Mouse (Mus musculus) spleen, adult 2 months (tissue): ENCODE results near the gene Dnajb12. TPM values are rescaled to one million over a fixed set of nuclear protein-coding genes. Genes with fewer than 3 reads are reported as not detected.

Source experiments
- DNase-seq, 2 experiments: peaks; one replicate each; pipeline versions ENCODE4 v3.0.0 to v3.0.0-alpha.2; 2012 to 2021; ENCODE audit warnings: low spot score in 2 of 2, low read depth in 1 of 2
- H3K27ac ChIP-seq: fragments of 200-500 bp; 2 replicates; pipeline ENCODE4 v1.5.1; 2012; ENCODE audit warnings: low read length, inconsistent platforms; ENCODE audit not compliant: insufficient read depth
- H3K27me3 ChIP-seq: fragments of 200-500 bp; 2 replicates; pipeline ENCODE4 v1.6.1; 2012; ENCODE audit warnings: mild to moderate bottlenecking, moderate library complexity, low read length, inconsistent platforms; ENCODE audit not compliant: control insufficient read depth, insufficient read depth
- H3K36me3 ChIP-seq: fragments of 200-500 bp; 2 replicates; pipeline ENCODE4 v1.6.1; 2012; ENCODE audit warnings: mild to moderate bottlenecking, low read length, inconsistent platforms; ENCODE audit not compliant: control insufficient read depth, insufficient read depth
- H3K4me1 ChIP-seq: fragments of 200-500 bp; 2 replicates; pipeline ENCODE4 v1.6.1; 2011; ENCODE audit warnings: inconsistent platforms; ENCODE audit not compliant: control insufficient read depth, insufficient read depth, insufficient read length
- H3K4me3 ChIP-seq: fragments of 200-500 bp; 2 replicates; pipeline ENCODE4 v1.5.1; 2011; ENCODE audit warnings: mild to moderate bottlenecking, inconsistent platforms; ENCODE audit not compliant: insufficient read depth, insufficient read length; ENCODE audit errors: extremely low read depth
- CTCF ChIP-seq: fragments of 200-500 bp; IDR thresholded peaks from 2 replicates; pipeline ENCODE4 v1.5.1; 2011; ENCODE audit warnings: mild to moderate bottlenecking, inconsistent platforms; ENCODE audit not compliant: insufficient read depth, insufficient read length, insufficient replicate concordance; ENCODE audit errors: extremely low read depth
- POLR2A ChIP-seq: fragments of 200-500 bp; IDR thresholded peaks from 2 replicates; pipeline ENCODE4 v1.6.1; 2011; ENCODE audit warnings: low read depth, low read length, inconsistent platforms
- WGBS: fragments of 180-500 bp; shearing (Covaris S2); methylation state at CpG from one replicate; pipeline ENCODE4 v1.1.7; 2018; 5-methylcytosine and 5-hydroxymethylcytosine counted together
- polyA plus RNA-seq: library from polyadenylated mRNA; depleted of rRNA; stranded (reverse); fragments of >200 nt; gene quantifications from 2 replicates; pipeline ENCODE4 v1.2.3, GENCODE M21; 2012

The Dnajb12 gene
- polyA plus RNA-seq, 1 experiment: 29.9 TPM

DNA sequence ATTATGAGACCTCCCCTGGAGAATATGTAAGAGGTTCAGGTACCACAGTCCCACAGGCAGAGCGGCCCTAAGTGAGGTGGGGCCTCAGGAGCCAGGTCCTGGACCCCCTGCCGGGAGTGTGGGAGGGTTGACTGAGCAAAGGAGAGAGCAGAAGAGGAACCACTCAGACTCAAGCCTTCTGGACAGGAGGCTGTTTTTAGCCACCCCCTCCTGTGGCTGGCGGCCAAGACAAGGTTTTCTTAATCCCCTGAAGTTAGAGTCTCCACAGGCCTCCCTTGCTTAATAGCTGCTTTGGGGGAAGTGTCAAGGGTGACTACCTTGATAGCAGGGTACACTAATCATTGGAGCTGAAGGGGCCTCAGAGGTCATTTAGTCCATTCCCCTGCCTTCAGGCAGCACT, 44.9 kb downstream of the Dnajb12 start:
- no peaks in the 10 kb centered on the region for H3K27me3 ChIP-seq
- DNase-seq: no peak
- no peaks in the 10 kb centered on the region for H3K36me3 ChIP-seq
- no peak overlapping the region for H3K4me3 ChIP-seq
- no peak overlapping the region for H3K27ac ChIP-seq
- no peak for TF ChIP-seq POLR2A
- no peak for TF ChIP-seq CTCF
- peaks cover 16% of the 10 kb centered on the region; the same call in 1 of the 2 replicates for H3K4me1 ChIP-seq
- WGBS: 41% methylated on average over 3 of the region's 3 CpGs

- H3K36me3 ChIP-seq: no peaks in the 10 kb centered on the region
- no peak overlapping the region for H3K27ac ChIP-seq
- TF ChIP-seq POLR2A (no peak), CTCF (no peak)
- H3K4me1 ChIP-seq: peaks cover 7% of the 10 kb centered on the region; the same call in 1 of the 2 replicates
- no peak overlapping the region for H3K4me3 ChIP-seq
- no peaks in the 10 kb centered on the region for H3K27me3 ChIP-seq
- WGBS: 90% methylated on average over 7 of the region's 7 CpGs
- no peak for DNase-seq
Measured at GRCm38 (mm10) chr10:59929205-59929604, 49.8 kb downstream of the Dnajb12 start.

- DNase-seq: no peak
- TF ChIP-seq CTCF: no peak
- no peak for TF ChIP-seq POLR2A
- no peaks in the 10 kb centered on the region for H3K36me3 ChIP-seq
- 88% methylated on average over 10 of the region's 10 CpGs for WGBS
- H3K4me1 ChIP-seq: peaks cover 10% of the 10 kb centered on the region; the same call in 1 of the 2 replicates
- no peak overlapping the region for H3K4me3 ChIP-seq
- no peaks in the 10 kb centered on the region for H3K27me3 ChIP-seq
- H3K27ac ChIP-seq: no peak overlapping the region
Measured at GRCm38 (mm10) chr10:59930996-59931395, 51.6 kb downstream of the Dnajb12 start.

DNA sequence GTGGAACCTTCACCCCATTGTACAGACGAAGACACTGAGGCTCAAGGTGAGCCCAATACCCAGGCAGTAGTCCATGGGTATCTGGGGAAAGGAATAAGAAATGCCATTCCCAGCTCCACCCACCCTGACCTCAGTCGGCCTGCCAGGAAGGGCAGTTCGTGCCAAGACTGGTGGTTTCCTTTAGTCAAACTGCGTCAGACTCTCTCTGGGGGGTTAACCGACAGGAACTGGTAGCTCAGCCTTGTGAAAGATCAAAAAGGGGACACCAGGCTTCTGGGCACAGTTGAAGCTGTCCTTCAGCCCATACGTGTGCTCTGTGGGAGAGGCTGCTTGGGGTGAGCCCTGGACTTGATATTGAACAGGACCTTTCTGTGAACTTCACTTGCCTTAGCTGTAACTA, 53.2 kb downstream of the Dnajb12 start:
- Histone ChIP-seq H3K4me3 (no peak overlapping the region), H3K4me1 (peaks cover 10% of the 10 kb centered on the region; the same call in 1 of the 2 replicates), H3K27me3 (no peaks in the 10 kb centered on the region), H3K36me3 (no peaks in the 10 kb centered on the region), H3K27ac (no peak overlapping the region)
- WGBS: 18% methylated on average over 6 of the region's 6 CpGs
- DNase-seq: no peak
- TF ChIP-seq POLR2A (no peak), CTCF (no peak)

DNA sequence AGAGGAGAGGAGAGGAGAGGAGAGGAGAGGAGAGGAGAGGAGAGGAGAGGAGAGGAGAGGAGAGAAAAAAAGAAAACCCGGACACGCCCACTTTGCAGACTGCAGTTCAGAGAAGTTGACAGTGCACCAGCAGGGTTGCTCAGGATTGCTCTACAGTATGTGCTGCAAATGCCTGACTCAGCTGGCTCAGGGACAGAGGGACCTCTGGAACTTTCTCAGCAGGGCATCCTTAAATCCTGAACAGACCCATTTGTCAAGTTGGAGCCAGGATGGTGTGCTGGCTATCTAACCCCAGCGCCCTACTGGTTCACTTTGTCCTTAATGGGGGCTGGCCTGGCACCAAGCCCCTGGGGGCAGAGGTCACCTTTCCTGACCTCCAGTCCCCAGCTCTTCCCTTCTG, 54.7 kb downstream of the Dnajb12 start:
- no peak for TF ChIP-seq CTCF
- no peak for TF ChIP-seq POLR2A
- WGBS: 61% methylated on average over 3 of the region's 3 CpGs

GRCm38 (mm10) chr10:59936058-59936856, 56.9 kb downstream of the Dnajb12 start:
- Histone ChIP-seq H3K4me3 (no peak overlapping the region), H3K27me3 (no peaks in the 10 kb centered on the region), H3K36me3 (no peaks in the 10 kb centered on the region), H3K4me1 (peaks cover 16% of the 10 kb centered on the region; the same call in 1 of the 2 replicates), H3K27ac (no peak overlapping the region)
- 31% methylated on average over 8 of the region's 8 CpGs for WGBS
- TF ChIP-seq POLR2A: no peak
- TF ChIP-seq CTCF: no peak
- DNase-seq: no peak

More for the DNA sequence above, 54.7 kb downstream of the Dnajb12 start:
- no peaks in the 10 kb centered on the region for H3K36me3 ChIP-seq
- no peak overlapping the region for H3K27ac ChIP-seq
- DNase-seq: no peak
- no peak overlapping the region for H3K4me3 ChIP-seq
- H3K4me1 ChIP-seq: peaks cover 13% of the 10 kb centered on the region; the same call in 1 of the 2 replicates
- no peaks in the 10 kb centered on the region for H3K27me3 ChIP-seq

- TF ChIP-seq CTCF (no peak), POLR2A (no peak)
- H3K4me1 ChIP-seq: peaks cover 14% of the 10 kb centered on the region
- 82% methylated on average over 5 of the region's 5 CpGs for whole genome bisulfite sequencing
- no peaks in the 10 kb centered on the region for H3K27me3 ChIP-seq
- H3K27ac ChIP-seq: no peak overlapping the region
- no peak overlapping the region for H3K4me3 ChIP-seq
- no peaks in the 10 kb centered on the region for H3K36me3 ChIP-seq
- no peak for DNase-seq
Measured at GRCm38 (mm10) chr10:59938662-59939061, 59.3 kb downstream of the Dnajb12 start.
